Mouse (Mus musculus): ENCODE results near the gene 1700123O20Rik.

1700123O20Rik gene

GRCm38 (mm10) chr14:54676290-54676689, 9.7 kb upstream of the 1700123O20Rik start:
- no peak for DNase-seq (ENCODE audit: low read depth in 1 of 2, low spot score in 2 of 2)

GRCm38 (mm10) chr14:54678657-54679304, 7.2 kb upstream of the 1700123O20Rik start:
- no peak for DNase-seq (ENCODE audit: low read depth in 1 of 2, low spot score in 2 of 2)

- DNase-seq (ENCODE audit: low read depth in 1 of 2, low spot score in 2 of 2): no peak
Measured at GRCm38 (mm10) chr14:54682396-54682795, 3.6 kb upstream of the 1700123O20Rik start.

GRCm38 (mm10) chr14:54685471-54685870, 545 bp upstream of the 1700123O20Rik start:
- no peak for DNase-seq (ENCODE audit: low read depth in 1 of 2, low spot score in 2 of 2)

GRCm38 (mm10) chr14:54686522-54687143, 617 bp downstream of the 1700123O20Rik start, which contains the start of gene Acin1:
Gene Acin1 (minus strand): TSS chr14:54686931.
- peak; percentile 99 to 100 for DNase-seq (ENCODE audit: low read depth in 1 of 2, low spot score in 2 of 2)

- DNase-seq (ENCODE audit: low read depth in 1 of 2, low spot score in 2 of 2): no peak
Measured at GRCm38 (mm10) chr14:54687251-54687650, 1.2 kb downstream of the 1700123O20Rik start.

- DNase-seq (ENCODE audit: low read depth in 1 of 2, low spot score in 2 of 2): no peak
Measured at GRCm38 (mm10) chr14:54695042-54695441, 9.0 kb downstream of the 1700123O20Rik start.

- no peak for DNase-seq (ENCODE audit: low read depth in 1 of 2, low spot score in 2 of 2)
Measured at GRCm38 (mm10) chr14:54696752-54697151, 10.7 kb downstream of the 1700123O20Rik start.

- DNase-seq (ENCODE audit: low read depth in 1 of 2, low spot score in 2 of 2): no peak
Measured at GRCm38 (mm10) chr14:54698733-54699132, 12.7 kb downstream of the 1700123O20Rik start, which contains the start of gene Gm29776. Gene Gm29776 (minus strand): TSS chr14:54698833.

GRCm38 (mm10) chr14:54699586-54699985, 13.6 kb downstream of the 1700123O20Rik start:
- no peak for DNase-seq (ENCODE audit: low read depth in 1 of 2, low spot score in 2 of 2)

GRCm38 (mm10) chr14:54701298-54701697, 15.3 kb downstream of the 1700123O20Rik start:
- DNase-seq (ENCODE audit: low read depth in 1 of 2, low spot score in 2 of 2): peak in 1 of 2 experiments; percentile 64

GRCm38 (mm10) chr14:54703207-54703606, 17.2 kb downstream of the 1700123O20Rik start:
- DNase-seq (ENCODE audit: low read depth in 1 of 2, low spot score in 2 of 2): no peak

- DNase-seq (ENCODE audit: low read depth in 1 of 2, low spot score in 2 of 2): no peak
Measured at GRCm38 (mm10) chr14:54705844-54706243, 19.8 kb downstream of the 1700123O20Rik start.

GRCm38 (mm10) chr14:54706589-54707320, 20.7 kb downstream of the 1700123O20Rik start:
- no peak for DNase-seq (ENCODE audit: low read depth in 1 of 2, low spot score in 2 of 2)

- no peak for DNase-seq (ENCODE audit: low read depth in 1 of 2, low spot score in 2 of 2)
Measured at GRCm38 (mm10) chr14:54709054-54709453, 23.0 kb downstream of the 1700123O20Rik start.

GRCm38 (mm10) chr14:54712074-54712473, 26.1 kb downstream of the 1700123O20Rik start, which contains the start of gene Cebpe:
Gene Cebpe (minus strand): TSS chr14:54712174.
- no peak for DNase-seq (ENCODE audit: low read depth in 1 of 2, low spot score in 2 of 2)

- no peak for DNase-seq (ENCODE audit: low read depth in 1 of 2, low spot score in 2 of 2)
Measured at GRCm38 (mm10) chr14:54712861-54713260, 26.8 kb downstream of the 1700123O20Rik start.

- DNase-seq (ENCODE audit: low read depth in 1 of 2, low spot score in 2 of 2): peak in 1 of 2 experiments; percentile 61
Measured at GRCm38 (mm10) chr14:54714121-54714520, 28.1 kb downstream of the 1700123O20Rik start.

- no peak for DNase-seq (ENCODE audit: low read depth in 1 of 2, low spot score in 2 of 2)
Measured at GRCm38 (mm10) chr14:54714617-54715081, 28.6 kb downstream of the 1700123O20Rik start.

- DNase-seq (ENCODE audit: low read depth in 1 of 2, low spot score in 2 of 2): no peak
Measured at GRCm38 (mm10) chr14:54715402-54715801, 29.4 kb downstream of the 1700123O20Rik start.

GRCm38 (mm10) chr14:54720041-54720440, 34.0 kb downstream of the 1700123O20Rik start:
- DNase-seq (ENCODE audit: low read depth in 1 of 2, low spot score in 2 of 2): no peak

Data from monocyte, adult 2 months (primary cell).